Mouse (Mus musculus) forebrain, embryonic 15.5 days (tissue): ENCODE results near the gene Lrrc8c. TPM values are rescaled to one million over a fixed set of nuclear protein-coding genes. Genes with fewer than 3 reads are reported as not detected.

ENCODE experiments used
- ATAC-seq: fragments of 200-750 bp; cut with Nextera tagmentation; replicated peaks from 2 replicates; pipeline ENCODE4 v1.8.0; 2017; ENCODE audit warnings: mild to moderate bottlenecking, moderate TSS enrichment, moderate library complexity
- H3K27ac ChIP-seq: fragments of 300-500 bp; sonication (generic); replicated peaks from 2 replicates; pipeline ENCODE4 v1.5.1; 2015; ENCODE audit warnings: mild to moderate bottlenecking, inconsistent platforms
- H3K27me3 ChIP-seq: fragments of 300-500 bp; sonication (generic); 2 replicates; pipeline ENCODE4 v1.6.1; 2015; ENCODE audit warnings: inconsistent platforms
- H3K36me3 ChIP-seq: fragments of 300-500 bp; sonication (generic); 2 replicates; pipeline ENCODE4 v1.6.1; 2015; ENCODE audit warnings: mild to moderate bottlenecking, inconsistent platforms
- H3K4me1 ChIP-seq: fragments of 300-500 bp; sonication (generic); 2 replicates; pipeline ENCODE4 v1.6.1; 2015; ENCODE audit warnings: inconsistent platforms
- H3K4me2 ChIP-seq: fragments of 300-500 bp; sonication (generic); replicated peaks from 2 replicates; pipeline ENCODE4 v1.6.1; 2015; ENCODE audit warnings: mild to moderate bottlenecking, inconsistent platforms
- H3K4me3 ChIP-seq: fragments of 300-500 bp; sonication (generic); 2 replicates; pipeline ENCODE4 v1.5.1; 2015; ENCODE audit warnings: mild to moderate bottlenecking, inconsistent platforms
- H3K9ac ChIP-seq: fragments of 300-500 bp; sonication (generic); replicated peaks from 2 replicates; pipeline ENCODE4 v1.6.1; 2015; ENCODE audit warnings: mild to moderate bottlenecking, inconsistent platforms
- H3K9me3 ChIP-seq: fragments of 300-500 bp; sonication (generic); 2 replicates; pipeline ENCODE4 v1.6.1; 2016; ENCODE audit warnings: inconsistent platforms
- WGBS: fragments of 180-500 bp; shearing (Covaris S2); methylation state at CpG from one replicate; pipeline ENCODE4 v1.1.7; 2015; ENCODE audit warnings: mixed read lengths; 5-methylcytosine and 5-hydroxymethylcytosine counted together
- polyA plus RNA-seq: library from polyadenylated mRNA; unstranded; fragments of >200 nt; fragmentation: Nextera tagmentation; extraction: Ambion mirVana; gene quantifications from 2 replicates; pipeline ENCODE4 v1.2.1, GENCODE M21; 2015

Gene Lrrc8c
- polyA plus RNA-seq, 1 experiment from 2014 or later = 11.4 TPM

DNA sequence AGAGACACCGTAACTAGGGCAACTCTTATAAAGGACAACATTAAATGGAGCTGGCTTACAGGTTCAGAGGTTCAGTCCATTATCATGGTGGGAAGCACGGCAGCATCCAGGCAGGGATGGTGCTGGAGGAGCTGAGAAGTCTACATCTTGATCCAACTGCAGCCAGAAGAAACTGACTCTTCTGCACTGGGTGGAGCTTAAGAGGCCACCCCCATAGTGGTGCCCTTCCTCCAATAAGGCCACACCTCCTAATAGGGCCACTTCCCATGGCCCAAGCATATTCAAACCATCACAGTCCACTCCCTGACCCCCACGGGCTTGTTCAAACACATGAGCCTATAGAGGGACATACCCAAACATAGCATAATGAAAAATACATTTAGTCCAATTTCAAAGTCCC is 16.0 kb downstream of the Lrrc8c start:
- Histone ChIP-seq H3K27me3 (no peaks in the 10 kb centered on the region), H3K9ac (no peak overlapping the region), H3K27ac (no peak overlapping the region), H3K4me2 (no peak overlapping the region), H3K9me3 (no peaks in the 10 kb centered on the region), H3K4me1 (no peaks in the 10 kb centered on the region), H3K36me3 (no peaks in the 10 kb centered on the region), H3K4me3 (no peak overlapping the region)
- no peak for ATAC-seq
- WGBS = 94% methylated on average over 3 of the region's 3 CpGs

DNA sequence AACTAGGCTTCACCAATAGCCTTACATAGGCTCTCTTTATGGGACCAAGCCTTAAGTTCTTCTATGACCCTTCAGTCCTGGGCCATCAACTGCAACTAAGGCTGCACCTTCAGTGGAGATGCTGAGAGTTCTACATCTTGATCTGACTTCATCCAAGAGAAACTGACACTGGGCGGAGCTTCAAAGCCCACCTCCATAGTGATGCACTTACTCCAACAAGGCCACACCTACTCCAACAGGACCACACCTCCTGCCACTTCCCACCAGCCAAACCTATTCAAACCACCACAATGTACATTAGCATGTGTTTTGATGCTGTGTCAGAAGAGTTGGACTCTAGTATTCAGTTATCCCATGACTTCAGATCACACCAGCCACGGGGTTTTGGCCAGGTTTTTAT is 17.0 kb downstream of the Lrrc8c start:
- H3K27me3 ChIP-seq = no peaks in the 10 kb centered on the region
- ATAC-seq = no peak
- no peak overlapping the region for H3K27ac ChIP-seq
- no peak overlapping the region for H3K4me3 ChIP-seq
- H3K9me3 ChIP-seq = no peaks in the 10 kb centered on the region
- H3K4me2 ChIP-seq = no peak overlapping the region
- H3K4me1 ChIP-seq = no peaks in the 10 kb centered on the region
- no peaks in the 10 kb centered on the region for H3K36me3 ChIP-seq
- no peak overlapping the region for H3K9ac ChIP-seq
- 92% methylated on average over 2 of the region's 2 CpGs for WGBS

DNA sequence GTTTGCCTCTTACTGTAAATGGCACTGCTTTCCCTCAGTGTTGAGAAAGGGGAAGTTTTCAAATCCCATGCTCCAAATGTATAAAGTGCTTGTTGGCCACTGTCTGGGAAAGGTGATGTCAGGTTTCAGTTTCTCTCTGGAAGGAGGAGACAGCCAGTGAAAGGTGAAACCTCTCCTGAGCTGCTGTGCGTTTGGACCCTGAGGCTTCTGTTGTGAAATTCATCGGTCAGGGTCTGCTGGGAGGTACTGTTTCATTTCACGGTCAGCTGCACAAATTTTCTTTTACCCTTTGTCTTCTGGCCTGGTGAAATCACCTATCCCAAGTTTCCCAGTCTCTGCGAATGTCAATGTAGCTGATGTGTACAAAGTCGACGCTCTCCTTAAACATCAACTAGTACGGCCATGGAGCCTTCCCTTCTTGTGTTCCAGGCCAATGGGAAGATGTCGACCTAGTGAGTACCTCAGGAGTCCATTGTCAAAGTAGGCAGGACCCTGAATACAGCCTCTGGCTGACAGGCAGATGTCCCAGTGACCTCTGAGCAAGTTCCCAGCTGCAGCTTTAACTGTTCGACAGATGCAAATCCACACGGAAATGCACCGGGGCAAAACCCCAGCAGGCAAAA is 18.0 kb downstream of the Lrrc8c start:
- no peaks in the 10 kb centered on the region for H3K9me3 ChIP-seq
- no peak for ATAC-seq
- no peaks in the 10 kb centered on the region for H3K27me3 ChIP-seq
- no peak overlapping the region for H3K4me3 ChIP-seq
- no peak overlapping the region for H3K4me2 ChIP-seq
- H3K4me1 ChIP-seq = no peaks in the 10 kb centered on the region
- no peak overlapping the region for H3K9ac ChIP-seq
- H3K36me3 ChIP-seq = no peaks in the 10 kb centered on the region
- H3K27ac ChIP-seq = no peak overlapping the region
- WGBS = 76% methylated on average over 11 of the region's 11 CpGs

DNA sequence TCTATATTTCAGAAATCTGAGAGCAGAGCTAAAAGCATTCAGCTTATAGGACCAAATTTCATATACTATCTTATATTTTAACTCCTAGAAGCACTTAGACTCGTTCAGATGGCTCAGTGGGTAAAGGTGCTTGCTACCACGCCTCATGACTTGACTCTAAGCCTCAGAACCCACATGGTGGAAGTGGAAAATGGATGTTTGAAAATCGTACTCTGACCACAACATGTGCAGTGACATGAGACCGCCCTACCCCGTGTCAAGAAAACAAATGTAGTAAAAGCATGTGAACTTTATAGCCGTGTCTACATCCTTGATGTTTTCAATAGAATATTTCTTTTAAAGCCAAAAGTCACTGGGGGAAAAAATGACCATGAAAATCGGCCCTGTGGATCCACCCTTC is 21.9 kb downstream of the Lrrc8c start:
- no peak overlapping the region for H3K4me2 ChIP-seq
- no peak overlapping the region for H3K27ac ChIP-seq
- no peaks in the 10 kb centered on the region for H3K36me3 ChIP-seq
- no peak overlapping the region for H3K4me3 ChIP-seq
- no peaks in the 10 kb centered on the region for H3K4me1 ChIP-seq
- no peaks in the 10 kb centered on the region for H3K27me3 ChIP-seq
- 90% methylated on average over 7 of the region's 7 CpGs for whole genome bisulfite sequencing
- no peak overlapping the region for H3K9ac ChIP-seq
- no peak for ATAC-seq
- H3K9me3 ChIP-seq = no peaks in the 10 kb centered on the region

DNA sequence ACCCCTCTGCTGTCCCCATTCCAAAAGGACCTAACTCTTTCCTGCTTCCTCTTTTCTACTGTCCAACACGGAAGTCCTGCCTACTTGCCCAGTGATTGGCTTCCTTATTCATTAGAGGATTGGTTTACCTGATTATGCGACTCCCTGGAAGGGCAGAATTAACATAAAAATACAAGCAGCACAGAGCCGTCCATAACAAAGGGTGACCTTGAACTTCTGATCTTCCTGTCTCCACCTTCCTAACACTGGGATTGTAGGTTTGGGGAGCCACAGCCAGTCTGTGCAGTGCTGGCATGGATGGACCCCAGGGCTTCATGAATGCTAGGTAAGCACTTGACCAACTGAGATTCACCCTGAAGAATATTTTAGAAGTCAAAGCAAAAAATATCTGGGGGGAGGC is 25.9 kb downstream of the Lrrc8c start:
- WGBS = 33% methylated on average over 3 of the region's 3 CpGs
- no peak for ATAC-seq
- no peaks in the 10 kb centered on the region for H3K36me3 ChIP-seq

DNA sequence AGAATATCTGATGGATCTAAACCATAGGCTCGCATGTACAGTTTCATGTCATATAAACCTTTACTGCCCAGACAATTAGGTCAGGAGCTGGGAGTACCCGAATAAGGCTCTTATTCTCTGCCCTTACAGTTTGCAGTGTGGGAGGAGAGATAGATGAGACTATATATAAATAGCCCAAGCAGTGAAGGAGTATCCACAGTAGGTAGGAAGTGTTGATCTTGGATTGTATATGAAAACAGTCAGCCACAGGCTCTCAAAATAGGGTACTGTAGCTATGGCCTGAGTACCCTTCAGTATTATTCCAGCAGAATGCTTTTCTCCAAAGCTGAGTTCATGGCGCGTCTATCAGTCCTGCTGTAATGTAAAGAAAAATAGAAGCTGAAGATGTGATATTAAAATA is 27.9 kb downstream of the Lrrc8c start:
- no peaks in the 10 kb centered on the region for H3K27me3 ChIP-seq
- no peaks in the 10 kb centered on the region for H3K36me3 ChIP-seq
- H3K27ac ChIP-seq = no peak overlapping the region
- H3K4me2 ChIP-seq = no peak overlapping the region
- no peaks in the 10 kb centered on the region for H3K4me1 ChIP-seq
- WGBS = 96% methylated on average over 4 of the region's 4 CpGs
- no peak overlapping the region for H3K9ac ChIP-seq
- ATAC-seq = no peak
- H3K4me3 ChIP-seq = no peak overlapping the region
- no peaks in the 10 kb centered on the region for H3K9me3 ChIP-seq

More for the DNA sequence above, 25.9 kb downstream of the Lrrc8c start:
- Histone ChIP-seq H3K4me3 (no peak overlapping the region), H3K27me3 (no peaks in the 10 kb centered on the region), H3K27ac (no peak overlapping the region), H3K9me3 (no peaks in the 10 kb centered on the region), H3K4me2 (no peak overlapping the region), H3K9ac (no peak overlapping the region), H3K4me1 (no peaks in the 10 kb centered on the region)

DNA sequence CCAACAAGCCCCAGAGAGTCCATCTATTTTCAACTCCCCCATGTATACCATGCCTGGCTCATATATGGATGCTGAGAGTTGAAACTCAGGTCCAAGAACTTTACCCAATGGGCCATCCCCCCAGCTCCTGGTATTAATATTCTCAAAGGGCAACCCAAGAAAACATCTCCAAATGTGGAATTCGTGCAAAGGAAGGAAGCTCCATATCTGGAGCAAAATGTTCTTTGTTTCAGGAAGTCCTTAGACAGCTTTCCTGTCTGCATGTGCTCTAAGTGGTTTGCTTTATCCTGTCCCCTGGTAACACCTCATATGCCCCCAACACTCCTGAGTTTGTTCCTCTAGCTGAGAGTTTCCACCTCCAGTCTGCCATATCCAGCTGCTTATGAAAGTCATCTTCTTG is 32.6 kb downstream of the Lrrc8c start:
- no peak overlapping the region for H3K9ac ChIP-seq
- WGBS = 87% methylated on average over 1 of the region's 1 CpGs
- no peak overlapping the region for H3K4me2 ChIP-seq
- no peak for ATAC-seq
- H3K27me3 ChIP-seq = no peaks in the 10 kb centered on the region
- no peak overlapping the region for H3K4me3 ChIP-seq
- no peaks in the 10 kb centered on the region for H3K9me3 ChIP-seq
- no peak overlapping the region for H3K27ac ChIP-seq
- H3K36me3 ChIP-seq = no peaks in the 10 kb centered on the region
- H3K4me1 ChIP-seq = no peaks in the 10 kb centered on the region

DNA sequence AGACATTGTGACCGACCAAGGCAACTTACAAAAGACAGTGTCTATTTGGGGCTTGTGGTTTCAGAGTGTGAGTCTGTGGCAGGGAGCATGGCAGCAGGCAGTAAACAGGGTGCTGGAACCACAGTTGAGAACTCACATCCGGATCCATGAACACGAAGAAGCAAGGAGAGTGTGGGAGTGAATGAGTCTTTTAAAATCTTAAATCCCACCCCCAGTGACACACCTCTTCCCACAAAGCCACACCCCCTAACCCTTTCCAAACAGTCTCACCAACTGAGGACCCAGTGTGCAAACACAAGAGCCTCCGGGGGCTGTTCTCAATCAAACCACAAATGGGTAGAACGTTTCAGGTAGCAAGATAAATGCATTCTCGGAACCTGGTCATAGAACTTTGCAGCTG is 37.1 kb downstream of the Lrrc8c start:
- Histone ChIP-seq H3K4me3 (no peak overlapping the region), H3K4me2 (no peak overlapping the region), H3K9me3 (no peaks in the 10 kb centered on the region), H3K27me3 (no peaks in the 10 kb centered on the region), H3K4me1 (no peaks in the 10 kb centered on the region), H3K9ac (no peak overlapping the region), H3K36me3 (no peaks in the 10 kb centered on the region), H3K27ac (no peak overlapping the region)
- WGBS = 95% methylated on average over 6 of the region's 6 CpGs
- no peak for ATAC-seq

DNA sequence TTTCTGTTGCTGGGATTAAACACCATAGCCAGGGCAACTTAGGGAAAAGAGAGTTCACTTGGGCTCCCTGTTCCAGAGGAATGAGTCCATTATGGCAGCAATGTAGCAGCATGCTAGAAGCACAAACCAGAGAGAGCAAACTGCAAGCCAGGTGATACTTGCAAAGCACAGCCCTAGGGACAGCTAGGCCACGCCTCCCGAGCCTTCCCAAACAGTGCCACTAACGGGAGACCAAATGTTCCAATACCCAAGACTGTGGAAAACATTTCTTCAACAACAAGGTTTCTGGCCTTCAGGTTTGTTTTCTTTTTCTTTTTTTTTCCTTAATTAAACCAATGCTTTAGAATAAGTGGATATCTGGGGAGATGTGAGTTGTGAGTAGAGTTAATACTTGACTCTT is 38.2 kb downstream of the Lrrc8c start:
- 89% methylated on average over 3 of the region's 3 CpGs for WGBS
- Histone ChIP-seq H3K4me1 (no peaks in the 10 kb centered on the region), H3K4me3 (no peak overlapping the region), H3K9me3 (no peaks in the 10 kb centered on the region), H3K9ac (no peak overlapping the region), H3K36me3 (no peaks in the 10 kb centered on the region), H3K4me2 (no peak overlapping the region), H3K27ac (no peak overlapping the region), H3K27me3 (no peaks in the 10 kb centered on the region)
- ATAC-seq = peak; percentile 11; the same call in 1 of the 2 replicates

DNA sequence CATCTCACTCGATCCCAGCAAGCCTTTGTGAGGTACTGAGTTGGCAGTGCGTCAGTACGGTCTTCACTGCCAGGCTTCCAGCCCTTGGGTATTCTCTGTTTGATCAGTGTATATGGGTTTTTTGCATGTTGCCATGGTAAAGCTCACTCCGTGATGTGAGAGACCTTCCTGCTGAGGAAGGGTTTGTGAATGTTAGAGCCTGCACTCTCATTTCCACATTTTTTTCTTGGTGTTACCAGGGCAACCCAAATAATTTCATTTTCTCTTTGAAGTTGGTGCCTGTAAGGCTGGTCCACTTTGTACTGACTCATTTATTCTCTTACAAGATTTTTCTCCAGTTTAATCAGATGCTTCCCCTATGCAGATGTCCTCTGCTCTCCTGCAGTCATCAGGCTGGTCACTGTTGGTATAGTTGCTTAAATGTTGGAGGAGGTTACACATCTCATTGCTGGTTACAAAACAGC is 38.6 kb downstream of the Lrrc8c start:
- Histone ChIP-seq H3K4me2 (no peak overlapping the region), H3K27ac (0 out of 2 replicates have a peak overlapping the region, but pooled peaks have one; percentile 18), H3K4me1 (no peaks in the 10 kb centered on the region), H3K36me3 (no peaks in the 10 kb centered on the region), H3K4me3 (no peak overlapping the region), H3K27me3 (no peaks in the 10 kb centered on the region), H3K9ac (no peak overlapping the region), H3K9me3 (no peaks in the 10 kb centered on the region)
- 44% methylated on average over 4 of the region's 4 CpGs for WGBS
- ATAC-seq = peak; percentile 70

DNA sequence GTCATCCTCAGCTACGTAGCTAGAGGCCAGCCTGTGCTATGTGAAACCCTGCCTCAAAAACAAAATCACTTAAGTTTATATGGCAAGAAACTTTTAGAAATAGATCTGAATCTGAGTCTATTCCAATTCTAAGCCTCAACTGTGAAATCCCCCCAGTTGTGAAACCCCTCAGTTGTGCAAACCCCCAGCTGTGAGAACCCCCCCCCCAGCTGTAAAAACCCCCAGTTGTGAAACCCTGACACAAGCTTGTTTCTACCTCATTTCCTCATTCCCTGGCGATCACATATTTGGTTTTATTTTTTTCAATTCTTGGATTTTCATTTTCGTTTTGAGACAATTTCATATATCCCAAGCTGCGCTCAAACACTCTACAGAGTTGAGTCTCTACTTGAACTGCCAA is 39.3 kb downstream of the Lrrc8c start:
- Histone ChIP-seq H3K27me3 (no peaks in the 10 kb centered on the region), H3K4me3 (no peak overlapping the region), H3K9me3 (no peaks in the 10 kb centered on the region), H3K4me1 (no peaks in the 10 kb centered on the region), H3K27ac (no peak overlapping the region), H3K9ac (no peak overlapping the region), H3K36me3 (no peaks in the 10 kb centered on the region), H3K4me2 (no peak overlapping the region)
- 95% methylated on average over 4 of the region's 4 CpGs for WGBS
- no peak for ATAC-seq

DNA sequence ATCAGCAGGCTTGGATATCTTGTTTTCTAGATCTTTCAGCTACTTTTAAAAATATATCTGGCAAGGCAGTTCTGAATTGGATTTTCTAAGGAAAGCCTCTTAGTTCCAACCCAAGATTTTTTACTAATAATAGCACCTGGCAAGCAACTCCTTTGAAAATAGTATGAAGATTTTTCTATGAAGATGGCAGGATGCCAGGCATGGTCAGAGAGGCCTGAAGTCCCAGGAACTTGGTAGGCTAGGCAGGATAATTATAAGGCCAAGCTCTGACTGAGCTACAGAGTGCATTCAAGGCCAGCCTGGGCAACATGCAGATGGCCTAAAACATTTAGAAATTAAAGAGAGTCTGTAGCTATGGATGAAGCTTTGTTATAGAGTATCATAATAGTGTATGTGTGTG is 42.7 kb downstream of the Lrrc8c start:
- no peak for ATAC-seq
- H3K27me3 ChIP-seq = no peaks in the 10 kb centered on the region
- no peak overlapping the region for H3K4me2 ChIP-seq
- H3K9me3 ChIP-seq = no peaks in the 10 kb centered on the region
- H3K4me3 ChIP-seq = no peak overlapping the region
- H3K9ac ChIP-seq = no peak overlapping the region
- no peaks in the 10 kb centered on the region for H3K36me3 ChIP-seq
- 0 out of 2 replicates have a peak, but pooled peaks cover 3% of the 10 kb centered on the region for H3K4me1 ChIP-seq
- H3K27ac ChIP-seq = no peak overlapping the region

DNA sequence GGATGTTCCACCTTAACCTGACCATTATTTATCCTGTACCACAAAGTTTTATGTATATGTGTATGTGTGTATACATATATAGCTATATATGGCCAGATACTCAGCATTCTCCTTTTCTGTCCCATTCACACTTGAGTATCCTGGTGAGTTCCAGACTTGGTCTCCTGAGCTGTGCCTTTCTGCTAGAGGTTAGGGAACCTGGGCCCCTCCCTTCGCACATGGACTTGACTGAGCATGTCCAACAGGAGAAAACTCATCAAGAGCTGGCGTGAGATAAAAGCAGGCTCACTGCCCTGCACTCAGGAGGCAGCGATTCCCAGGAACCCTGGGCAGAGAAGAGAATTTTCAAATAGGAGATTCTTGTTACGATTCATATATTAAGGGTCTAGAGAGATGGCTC is 45.6 kb downstream of the Lrrc8c start:
- H3K4me1 ChIP-seq = 0 out of 2 replicates have a peak, but pooled peaks cover 3% of the 10 kb centered on the region

More for the DNA sequence above, 45.6 kb downstream of the Lrrc8c start:
- Histone ChIP-seq H3K9ac (no peak overlapping the region), H3K27me3 (no peaks in the 10 kb centered on the region), H3K4me3 (no peak overlapping the region), H3K9me3 (no peaks in the 10 kb centered on the region), H3K4me2 (no peak overlapping the region), H3K27ac (no peak overlapping the region), H3K36me3 (no peaks in the 10 kb centered on the region)
- ATAC-seq = no peak
- WGBS = 90% methylated on average over 4 of the region's 4 CpGs
